Mouse (Mus musculus) adrenal gland, postnatal 10 days (tissue): ENCODE results near the gene Frmd5. TPM values are rescaled to one million over a fixed set of nuclear protein-coding genes. Genes with fewer than 3 reads are reported as not detected.

ENCODE experiments used
- DNase-seq: peaks from one replicate; pipeline ENCODE4 v3.0.0; 2021; ENCODE audit warnings: mixed read lengths
- total RNA-seq, 2 experiments: library from RNA; stranded (reverse); gene quantifications; 2 replicates each; pipeline ENCODE4 v1.2.3; 2021

Gene Frmd5
- total RNA-seq, 2 experiments from 2014 or later, result 61.2 to 62.7 TPM

- DNase-seq, result peak; percentile 49
Measured at GRCm38 (mm10) chr2:121761281-121761795, 45.5 kb downstream of the Frmd5 start.

DNA sequence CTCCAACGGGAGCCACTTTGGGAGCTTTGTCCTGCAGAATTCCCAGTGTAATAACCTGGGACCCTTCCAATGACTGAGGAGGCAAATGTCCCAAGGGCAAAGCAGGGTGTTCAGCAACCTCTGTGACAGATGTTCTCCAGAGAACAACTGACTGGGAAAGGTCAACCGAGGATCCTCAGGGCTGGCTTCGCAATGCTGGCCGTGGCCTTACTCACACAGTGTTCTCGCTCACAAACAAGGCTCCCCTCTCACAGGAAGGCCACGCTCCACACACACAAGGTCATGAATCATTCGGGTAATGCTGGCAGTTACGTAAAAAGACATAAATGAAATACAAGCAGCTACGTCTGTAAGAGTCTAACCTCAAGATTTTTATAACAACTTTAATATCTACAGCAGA lies 46.2 kb downstream of the Frmd5 start:
- DNase-seq, result peak; percentile 78

- DNase-seq, result no peak
Measured at GRCm38 (mm10) chr2:121758258-121758657, 48.6 kb downstream of the Frmd5 start.

DNA sequence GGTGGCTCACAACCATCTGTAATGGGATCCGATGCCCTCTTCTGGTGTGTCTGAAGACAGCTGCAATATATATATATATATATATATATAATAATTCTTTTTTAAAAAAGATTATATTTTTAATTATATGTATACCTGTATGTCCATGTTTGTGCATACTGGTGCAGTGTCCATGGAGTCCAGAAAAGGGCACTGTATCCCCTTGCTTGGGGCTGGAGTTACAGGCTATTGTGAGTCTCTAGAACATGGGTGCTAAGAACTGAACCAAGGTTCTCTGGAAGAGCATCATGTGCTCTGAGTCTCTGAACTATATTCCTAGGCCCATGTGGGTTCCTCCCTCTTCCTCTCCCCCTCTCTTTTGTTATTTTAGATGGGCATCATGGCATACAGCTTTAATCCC lies 50.6 kb downstream of the Frmd5 start:
- DNase-seq, result no peak

GRCm38 (mm10) chr2:121755056-121755455 lies 51.8 kb downstream of the Frmd5 start:
- no peak for DNase-seq

- no peak for DNase-seq
Measured at GRCm38 (mm10) chr2:121750121-121750520, 56.8 kb downstream of the Frmd5 start.

- DNase-seq, result no peak
Measured at GRCm38 (mm10) chr2:121741151-121741550, 65.7 kb downstream of the Frmd5 start.

GRCm38 (mm10) chr2:121739410-121739809 lies 67.5 kb downstream of the Frmd5 start:
- no peak for DNase-seq

GRCm38 (mm10) chr2:121733426-121733825 lies 73.5 kb downstream of the Frmd5 start:
- no peak for DNase-seq

DNA sequence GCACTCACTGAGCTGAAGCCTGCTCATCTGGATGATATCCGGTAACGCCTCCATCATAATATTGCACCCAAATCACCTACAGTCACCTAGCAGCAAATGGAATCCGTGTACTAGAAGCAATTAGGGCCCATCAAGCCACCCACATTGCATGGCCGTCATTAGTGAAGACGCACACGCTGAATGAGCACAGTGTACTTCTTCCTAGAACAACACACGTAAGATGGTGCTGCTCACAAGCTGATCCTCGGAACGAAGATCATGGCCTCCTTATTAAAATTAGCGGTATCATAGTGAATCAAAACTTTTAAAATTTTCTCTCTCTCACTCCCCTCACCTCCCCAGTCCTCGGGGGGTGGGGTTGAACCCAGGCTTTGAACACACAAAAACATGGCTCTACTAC lies 76.4 kb downstream of the Frmd5 start:
- no peak for DNase-seq

DNA sequence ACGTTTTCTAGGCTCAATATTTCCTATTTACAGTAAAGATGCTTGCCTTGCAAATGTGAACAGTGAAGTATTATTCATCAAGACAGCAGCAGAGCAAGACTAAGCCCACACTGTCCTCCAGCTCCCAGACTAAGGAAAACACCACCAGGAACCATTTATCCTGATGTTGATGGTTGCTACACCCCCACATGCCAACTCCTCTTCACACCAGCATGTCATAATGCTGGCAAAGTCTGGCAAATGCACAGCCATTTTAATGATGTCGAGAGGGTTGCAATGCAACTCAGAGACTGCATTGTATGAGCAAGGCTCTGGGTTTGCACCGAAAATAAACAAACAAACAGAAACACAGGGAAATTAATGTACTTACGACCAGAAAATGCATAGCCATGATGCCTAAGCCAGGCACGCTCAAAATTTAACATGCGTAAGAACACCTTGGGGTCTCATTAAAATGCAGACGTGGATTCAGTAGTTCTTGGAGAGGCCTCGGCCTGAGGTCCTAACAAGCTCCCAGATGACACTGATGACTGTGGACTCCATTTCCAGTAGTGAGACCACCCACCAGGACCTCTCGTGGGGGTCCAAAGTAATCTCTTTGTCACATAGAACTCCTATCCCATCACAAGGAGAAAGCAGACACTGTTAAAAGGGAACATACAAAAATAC lies 77.8 kb downstream of the Frmd5 start:
- no peak for DNase-seq

- no peak for DNase-seq
Measured at GRCm38 (mm10) chr2:121724866-121725265, 82.0 kb downstream of the Frmd5 start.

DNA sequence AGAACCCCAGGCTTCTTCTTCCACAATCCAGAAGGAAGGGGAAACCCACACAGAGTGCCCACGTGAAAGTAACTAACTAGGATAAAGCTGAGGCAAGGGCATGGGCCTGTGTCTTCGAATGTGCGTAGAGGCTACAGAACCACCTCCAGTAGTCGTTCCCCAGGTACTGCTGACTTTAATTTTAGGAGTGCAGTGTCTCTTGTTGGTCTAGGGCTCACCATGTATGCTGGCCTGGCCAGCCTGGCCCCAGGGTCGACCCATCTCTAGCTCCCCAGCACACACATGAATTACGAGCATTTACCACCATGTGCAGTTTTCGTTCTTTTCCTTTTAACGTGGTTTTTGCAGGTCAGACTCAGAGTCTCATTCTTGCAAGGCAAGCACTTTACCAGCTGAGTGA lies 83.1 kb downstream of the Frmd5 start:
- no peak for DNase-seq

GRCm38 (mm10) chr2:121719000-121719399 lies 87.9 kb downstream of the Frmd5 start:
- no peak for DNase-seq

DNA sequence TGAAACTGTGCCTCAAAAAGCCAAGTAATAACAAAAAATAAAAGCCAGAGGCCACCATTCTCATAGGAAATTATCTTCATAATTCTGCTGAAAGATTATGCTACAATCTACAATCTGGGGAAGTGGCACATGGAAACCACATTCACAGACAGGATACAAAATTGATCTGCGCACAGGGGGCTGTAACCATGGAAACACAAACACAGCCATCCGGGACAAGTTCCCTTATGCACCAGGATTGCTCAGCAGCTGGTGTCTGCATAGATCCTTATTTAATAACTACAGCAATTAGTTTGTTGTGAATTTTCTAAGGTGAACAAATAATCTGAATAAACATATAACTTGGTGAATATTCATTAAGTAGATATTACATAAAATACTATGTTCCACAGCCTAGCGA lies 89.8 kb downstream of the Frmd5 start:
- DNase-seq, result no peak

- DNase-seq, result no peak
Measured at GRCm38 (mm10) chr2:121713567-121713966, 93.3 kb downstream of the Frmd5 start.

GRCm38 (mm10) chr2:121711748-121712384 lies 95.0 kb downstream of the Frmd5 start:
- no peak for DNase-seq

DNA sequence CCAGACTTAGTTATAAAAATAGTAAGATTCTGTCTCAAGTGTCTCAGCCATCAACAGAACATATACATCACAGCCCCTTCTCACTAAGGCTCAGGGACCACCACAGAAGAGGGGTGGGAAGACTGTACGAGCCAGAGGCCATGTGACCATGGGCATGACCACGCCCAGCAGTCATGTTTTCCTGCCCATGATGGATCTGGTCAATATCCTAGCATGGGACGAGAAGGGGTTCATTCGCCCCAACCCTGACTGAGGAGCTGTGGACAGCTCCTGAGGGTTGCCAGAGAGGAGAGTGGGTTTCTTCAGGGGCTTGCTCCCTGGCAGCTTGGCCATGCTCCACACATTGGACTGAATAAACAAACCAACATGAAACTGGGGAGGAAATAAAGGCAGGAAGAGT lies 97.8 kb downstream of the Frmd5 start:
- DNase-seq, result no peak

- DNase-seq, result no peak
Measured at GRCm38 (mm10) chr2:121707461-121707860, 99.4 kb downstream of the Frmd5 start.

- no peak for DNase-seq
Measured at GRCm38 (mm10) chr2:121705756-121706155, 101.1 kb downstream of the Frmd5 start.

DNA sequence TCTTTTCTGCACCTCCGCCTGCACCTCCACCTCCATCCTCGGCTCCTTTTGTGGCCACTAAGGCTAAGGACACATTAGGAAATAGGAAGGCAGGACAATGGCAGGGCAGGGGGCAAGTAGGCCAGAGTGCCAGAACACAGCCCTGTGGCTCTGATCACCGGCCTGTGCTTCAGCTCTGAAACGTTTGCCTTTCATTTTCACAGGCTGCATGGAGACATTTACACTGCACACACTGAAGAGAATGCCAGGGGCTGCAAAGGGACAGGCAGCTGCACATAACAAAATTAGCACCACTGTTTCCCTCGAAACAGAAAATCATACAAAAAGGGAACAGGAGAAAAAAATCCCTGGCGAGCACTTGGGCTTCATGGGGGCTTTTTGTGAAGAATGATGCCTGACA lies 107.6 kb downstream of the Frmd5 start:
- DNase-seq, result no peak

- no peak for DNase-seq
Measured at GRCm38 (mm10) chr2:121695436-121695835, 111.5 kb downstream of the Frmd5 start.

GRCm38 (mm10) chr2:121688107-121688506 lies 118.8 kb downstream of the Frmd5 start:
- peak; percentile 81 for DNase-seq

DNA sequence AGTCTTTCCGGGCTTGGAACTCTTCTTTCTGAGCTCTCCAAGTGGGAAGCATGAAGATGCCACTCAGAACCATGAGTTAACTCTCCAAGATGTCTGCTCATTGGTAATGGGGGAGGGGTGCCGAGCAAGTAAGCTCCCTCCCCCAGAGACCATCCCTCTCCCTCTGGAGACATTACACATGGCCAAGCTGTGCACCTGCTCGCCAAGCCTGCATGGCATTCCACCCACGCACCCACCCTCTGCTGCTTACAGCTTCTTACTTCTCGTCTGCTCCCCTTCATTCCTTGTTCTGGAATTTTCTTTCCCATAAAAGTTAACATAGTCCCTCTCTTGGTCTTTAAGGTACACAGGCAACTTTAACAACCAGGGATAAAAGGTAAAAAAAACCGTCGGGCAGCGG lies 123.3 kb downstream of the Frmd5 start:
- no peak for DNase-seq
